In the genomic region with DNA sequence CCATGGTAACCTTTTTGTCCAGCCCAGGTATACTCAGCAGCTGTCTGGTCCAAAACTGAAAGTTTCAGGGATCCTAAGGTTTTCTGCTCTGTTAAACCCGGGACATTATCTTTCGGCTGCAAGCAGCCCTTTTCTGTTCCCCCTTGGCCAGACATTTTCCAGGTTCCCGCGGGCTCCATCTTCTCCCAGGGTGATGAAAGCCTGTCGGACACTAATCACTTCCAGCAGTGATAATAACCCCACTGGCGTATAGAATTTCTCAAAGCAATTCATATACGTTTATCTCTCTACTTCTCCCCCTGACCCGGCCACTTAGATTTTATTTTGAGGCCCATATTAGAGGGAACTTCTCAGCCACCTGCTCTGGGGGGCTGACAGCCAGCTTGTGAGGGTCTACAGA, we compare ENCODE assay signal across 23 mouse cellular contexts. TPM values are rescaled to one million over a fixed set of nuclear protein-coding genes. Genes with fewer than 3 reads are reported as not detected.
DNase-seq lines count a peak whose midpoint lies in the region; ATAC-seq and TF ChIP-seq lines count a peak whose summit lies in the region.
"Had no signal": no experiment of that assay in that cellular context is flagged by ENCODE, and none has a peak within 500 bp of the region (broad histone marks: within the 10 kb centered on the region; RNA-seq: fewer than 3 reads in every experiment).

No protein-coding gene starts in this region.

- WGBS in limb, embryonic 12.5 days, result 31% methylated on average over 8 of the region's 8 CpGs
- 58% methylated on average over 8 of the region's 8 CpGs for WGBS in limb, embryonic 10.5 days
- whole genome bisulfite sequencing in embryonic facial prominence, embryonic 11.5 days, result 16% methylated on average over 8 of the region's 8 CpGs
- 52% methylated on average over 8 of the region's 8 CpGs for WGBS in forebrain, embryonic 13.5 days
- WGBS in thymus, adult 2 months, result 87% methylated on average over 8 of the region's 8 CpGs

- no peak overlapping the region for H3K27ac ChIP-seq in limb, embryonic 12.5 days
- no peak overlapping the region for H3K27ac ChIP-seq in limb, embryonic 10.5 days
- no peak overlapping the region for H3K27ac ChIP-seq in embryonic facial prominence, embryonic 11.5 days (replicated peaks; ENCODE audit: low read depth, low read length)
- H3K27ac ChIP-seq in forebrain, embryonic 13.5 days, result no peak overlapping the region
- H3K27ac ChIP-seq in thymus, adult 2 months (ENCODE audit: control insufficient read depth, insufficient read depth, low read length), result no peak overlapping the region
- H3K27ac ChIP-seq: embryonic facial prominence, embryonic 13.5 days; embryonic facial prominence, embryonic 15.5 days; forebrain, embryonic 12.5 days; forebrain, embryonic 15.5 days had no signal

- no peak for TF ChIP-seq POLR2A in thymus, adult 2 months (IDR thresholded peaks at IDR 0.05; ENCODE audit: control insufficient read depth, extremely low read depth, insufficient read depth, low read length, poor library complexity)

- H3K4me3 ChIP-seq in limb, embryonic 12.5 days (replicated peaks), result no peak overlapping the region
- no peak overlapping the region for H3K4me3 ChIP-seq in limb, embryonic 10.5 days
- no peak overlapping the region for H3K4me3 ChIP-seq in embryonic facial prominence, embryonic 11.5 days (ENCODE audit: low read depth, low read length)
- no peak overlapping the region for H3K4me3 ChIP-seq in forebrain, embryonic 13.5 days
- H3K4me3 ChIP-seq in thymus, adult 2 months (ENCODE audit: control insufficient read depth, insufficient read depth, low read length), result no peak overlapping the region
- H3K4me3 ChIP-seq: embryonic facial prominence, embryonic 13.5 days; embryonic facial prominence, embryonic 15.5 days; erythroblast, embryonic 14.5 days; forebrain, embryonic 10.5 days; forebrain, embryonic 12.5 days; forebrain, embryonic 15.5 days had no signal

- H3K9ac ChIP-seq in limb, embryonic 12.5 days (replicated peaks), result no peak overlapping the region
- no peak overlapping the region; the same call in 1 of the 2 replicates for H3K9ac ChIP-seq in embryonic facial prominence, embryonic 11.5 days (replicated peaks; ENCODE audit: low read length)
- H3K9ac ChIP-seq in forebrain, embryonic 13.5 days, result no peak overlapping the region
- H3K9ac ChIP-seq: embryonic facial prominence, embryonic 13.5 days; embryonic facial prominence, embryonic 15.5 days; forebrain, embryonic 12.5 days; forebrain, embryonic 15.5 days; forebrain, postnatal 0 days had no signal

- no peak for TF ChIP-seq CTCF in thymus, adult 2 months (IDR thresholded peaks at IDR 0.05; ENCODE audit: borderline replicate concordance, control insufficient read depth, extremely low read depth, insufficient read depth, low read length, poor library complexity)

- no peak for DNase-seq in limb, embryonic 10.5 days (ENCODE audit: low spot score)
- DNase-seq in ZHBTc4 (ENCODE audit: low read depth, low spot score), result peak; percentile 10
- DNase-seq in embryonic facial prominence, embryonic 11.5 days (ENCODE audit: low spot score), result peak; percentile 66
- DNase-seq in thymus, adult 2 months, result no peak
- DNase-seq: adrenal gland, adult 2 months; adrenal gland, postnatal 10 days; adrenal gland, postnatal 25 days; cerebellum, adult 11 months; cerebellum, adult 18-20 months; cerebellum, adult 8-10 months; cerebellum, adult 9-11 months; cerebellum, postnatal 14 days; cerebellum, postnatal 36 days; embryo, embryonic 11 days; forebrain, postnatal 0 days had no signal

- peak overlapping the region; percentile 10; the same call in 1 of the 2 replicates for H3K4me2 ChIP-seq in limb, embryonic 12.5 days
- no peak overlapping the region for H3K4me2 ChIP-seq in embryonic facial prominence, embryonic 11.5 days (ENCODE audit: low read depth, low read length)
- no peak overlapping the region for H3K4me2 ChIP-seq in forebrain, embryonic 13.5 days
- H3K4me2 ChIP-seq: embryonic facial prominence, embryonic 13.5 days; embryonic facial prominence, embryonic 15.5 days; forebrain, embryonic 12.5 days; forebrain, embryonic 15.5 days had no signal

- H3K9me3 ChIP-seq in limb, embryonic 12.5 days, result no peaks in the 10 kb centered on the region
- H3K9me3 ChIP-seq in limb, embryonic 10.5 days (replicated peaks), result no peaks in the 10 kb centered on the region
- no peaks in the 10 kb centered on the region for H3K9me3 ChIP-seq in embryonic facial prominence, embryonic 11.5 days (replicated peaks; ENCODE audit: control insufficient read depth, low read length)
- no peaks in the 10 kb centered on the region for H3K9me3 ChIP-seq in forebrain, embryonic 13.5 days (replicated peaks)
- H3K9me3 ChIP-seq: embryonic facial prominence, embryonic 13.5 days; embryonic facial prominence, embryonic 15.5 days; forebrain, embryonic 10.5 days; forebrain, embryonic 15.5 days had no signal

- H3K36me3 ChIP-seq in limb, embryonic 12.5 days, result no peaks in the 10 kb centered on the region
- no peaks in the 10 kb centered on the region for H3K36me3 ChIP-seq in limb, embryonic 10.5 days
- H3K36me3 ChIP-seq in embryonic facial prominence, embryonic 11.5 days (replicated peaks; ENCODE audit: control insufficient read depth, insufficient read depth, low read depth, low read length), result no peaks in the 10 kb centered on the region
- no peaks in the 10 kb centered on the region for H3K36me3 ChIP-seq in forebrain, embryonic 13.5 days (ENCODE audit: poor library complexity, severe bottlenecking)
- H3K36me3 ChIP-seq in thymus, adult 2 months (ENCODE audit: control insufficient read depth, insufficient read depth, low read length), result no peaks in the 10 kb centered on the region
- H3K36me3 ChIP-seq: embryonic facial prominence, embryonic 13.5 days; embryonic facial prominence, embryonic 15.5 days; forebrain, embryonic 10.5 days; forebrain, embryonic 12.5 days; forebrain, embryonic 15.5 days had no signal

- peaks cover 12% of the 10 kb centered on the region for H3K4me1 ChIP-seq in limb, embryonic 12.5 days (replicated peaks)
- H3K4me1 ChIP-seq in limb, embryonic 10.5 days, result peaks cover 53% of the 10 kb centered on the region
- no peaks in the 10 kb centered on the region; the same call in none of the 2 replicates for H3K4me1 ChIP-seq in embryonic facial prominence, embryonic 11.5 days (ENCODE audit: control insufficient read depth, insufficient read depth, low read length)
- peaks cover 34% of the 10 kb centered on the region for H3K4me1 ChIP-seq in forebrain, embryonic 13.5 days
- no peaks in the 10 kb centered on the region for H3K4me1 ChIP-seq in thymus, adult 2 months (replicated peaks; ENCODE audit: control insufficient read depth, insufficient read depth, low read length)

- peak; percentile 37; the same call in 1 of the 2 replicates for ATAC-seq in limb, embryonic 12.5 days (ENCODE audit: insufficient number of reproducible peaks, insufficient read depth, low FRiP score, low TSS enrichment, low read depth)
- no peak for ATAC-seq in embryonic facial prominence, embryonic 11.5 days (replicated peaks; ENCODE audit: insufficient number of reproducible peaks, low FRiP score, low TSS enrichment, low read depth)
- no peak for ATAC-seq in forebrain, embryonic 13.5 days
- ATAC-seq: forebrain, embryonic 15.5 days; forebrain, postnatal 0 days had no signal

- peaks cover 18% of the 10 kb centered on the region; the same call in 1 of the 2 replicates for H3K27me3 ChIP-seq in limb, embryonic 12.5 days
- peaks cover 6% of the 10 kb centered on the region; the same call in 1 of the 2 replicates for H3K27me3 ChIP-seq in limb, embryonic 10.5 days (ENCODE audit: low read depth, poor library complexity, severe bottlenecking)
- no peaks in the 10 kb centered on the region for H3K27me3 ChIP-seq in embryonic facial prominence, embryonic 11.5 days (ENCODE audit: control insufficient read depth, insufficient read depth, low read length)
- H3K27me3 ChIP-seq in forebrain, embryonic 13.5 days, result no peaks in the 10 kb centered on the region; the same call in 1 of the 2 replicates
- no peaks in the 10 kb centered on the region for H3K27me3 ChIP-seq in thymus, adult 2 months (ENCODE audit: control insufficient read depth, insufficient read depth, low read length)
- H3K27me3 ChIP-seq: embryonic facial prominence, embryonic 13.5 days; embryonic facial prominence, embryonic 15.5 days; forebrain, embryonic 15.5 days had no signal

RNA-seq across cellular contexts. Expression of a gene that starts 42.8 kb away (rescaled TPM):
- 6.3 and 7.1 TPM in 2 replicates for polyA plus RNA-seq in limb, embryonic 12.5 days (2016; fragmentation: Nextera tagmentation; extraction: Ambion mirVana)
- polyA plus RNA-seq in limb, embryonic 10.5 days (2016; fragmentation: Nextera tagmentation; extraction: Ambion mirVana), result 3.0 and 4.6 TPM in 2 replicates
- polyA plus RNA-seq in embryonic facial prominence, embryonic 11.5 days (2014; fragmentation: Nextera tagmentation; extraction: Ambion mirVana), result 2.8 and 3.8 TPM in 2 replicates
- 2.7 and 2.8 TPM in 2 replicates for polyA plus RNA-seq in forebrain, embryonic 13.5 days (2015; fragmentation: Nextera tagmentation; extraction: Ambion mirVana)
- 0.75 and 1.00 TPM in 2 replicates for polyA plus RNA-seq in thymus, adult 2 months (2012; rRNA removed)
- polyA plus RNA-seq: erythroblast, embryonic 14.5 days had no signal

RNA-seq across cellular contexts. Expression of a gene that starts 48.5 kb away (rescaled TPM):
- polyA plus RNA-seq in limb, embryonic 12.5 days (2016; fragmentation: Nextera tagmentation; extraction: Ambion mirVana), result 9.7 and 11.2 TPM in 2 replicates
- polyA plus RNA-seq in limb, embryonic 10.5 days (2016; fragmentation: Nextera tagmentation; extraction: Ambion mirVana), result 6.9 and 7.7 TPM in 2 replicates
- 27.2 and 32.0 TPM in 2 replicates for polyA plus RNA-seq in embryonic facial prominence, embryonic 11.5 days (2014; fragmentation: Nextera tagmentation; extraction: Ambion mirVana)
- polyA plus RNA-seq in forebrain, embryonic 13.5 days (2015; fragmentation: Nextera tagmentation; extraction: Ambion mirVana), result 2.5 and 4.3 TPM in 2 replicates
- 66.6 and 85.9 TPM in 2 replicates for polyA plus RNA-seq in thymus, adult 2 months (2012; rRNA removed)
- polyA plus RNA-seq: erythroblast, embryonic 14.5 days had no signal

RNA-seq across cellular contexts. Expression of a gene that starts 53.2 kb away (rescaled TPM):
- 52.3 and 57.7 TPM in 2 replicates for polyA plus RNA-seq in limb, embryonic 12.5 days (2016; fragmentation: Nextera tagmentation; extraction: Ambion mirVana)
- polyA plus RNA-seq in limb, embryonic 10.5 days (2016; fragmentation: Nextera tagmentation; extraction: Ambion mirVana), result 55.9 and 56.1 TPM in 2 replicates
- 47.0 and 54.3 TPM in 2 replicates for polyA plus RNA-seq in embryonic facial prominence, embryonic 11.5 days (2014; fragmentation: Nextera tagmentation; extraction: Ambion mirVana)
- polyA plus RNA-seq in forebrain, embryonic 13.5 days (2015; fragmentation: Nextera tagmentation; extraction: Ambion mirVana), result 41.3 and 47.0 TPM in 2 replicates
- 32.2 and 34.8 TPM in 2 replicates for polyA plus RNA-seq in thymus, adult 2 months (2012; rRNA removed)

Comparison
In these comparisons a context has a peak if more than half of its experiments do, and no peak if none do; other contexts are left out.
1. DNase-seq: peak in ZHBTc4 (single experiment) and embryonic facial prominence, embryonic 11.5 days (single experiment); none in limb, embryonic 10.5 days (single experiment) and thymus, adult 2 months (single experiment).